Mouse (Mus musculus) kidney, postnatal 0 days (tissue): ENCODE results near the gene Mcm10. TPM values are rescaled to one million over a fixed set of nuclear protein-coding genes. Genes with fewer than 3 reads are reported as not detected.

Experiments
- ATAC-seq: fragments of 200-750 bp; cut with Nextera tagmentation; replicated peaks from 2 replicates; pipeline ENCODE4 v1.8.0; 2017; ENCODE audit warnings: low read depth, moderate number of reproducible peaks, moderate TSS enrichment, moderate library complexity; ENCODE audit not compliant: low FRiP score
- DNase-seq: peaks from one replicate; pipeline ENCODE4 v3.0.0-alpha.2; 2016; ENCODE audit warnings: low spot score
- H3K27ac ChIP-seq: fragments of 300-500 bp; sonication (generic); 2 replicates; pipeline ENCODE4 v1.5.1; 2014; ENCODE audit warnings: mild to moderate bottlenecking
- H3K27me3 ChIP-seq: fragments of 300-500 bp; sonication (generic); 2 replicates; pipeline ENCODE4 v1.6.1; 2014; ENCODE audit warnings: low read length, mixed read lengths; ENCODE audit not compliant: insufficient read depth
- H3K36me3 ChIP-seq: fragments of 300-500 bp; sonication (generic); 2 replicates; pipeline ENCODE4 v1.6.1; 2014; ENCODE audit warnings: low read length, mixed read lengths; ENCODE audit not compliant: insufficient read depth
- H3K4me1 ChIP-seq: fragments of 300-500 bp; sonication (generic); replicated peaks from 2 replicates; pipeline ENCODE4 v1.6.1; 2014; ENCODE audit warnings: antibody characterized with exemption, low read length, mixed read lengths; ENCODE audit not compliant: insufficient read depth
- H3K4me2 ChIP-seq: fragments of 300-500 bp; sonication (generic); 2 replicates; pipeline ENCODE4 v1.6.1; 2014; ENCODE audit warnings: mild to moderate bottlenecking, low read length, moderate library complexity, mixed read lengths
- H3K4me3 ChIP-seq: fragments of 300-500 bp; sonication (generic); replicated peaks from 2 replicates; pipeline ENCODE4 v1.5.1; 2014; ENCODE audit warnings: low read depth, low read length
- H3K9ac ChIP-seq: fragments of 300-500 bp; sonication (generic); 2 replicates; pipeline ENCODE4 v1.6.1; 2014; ENCODE audit warnings: low read depth, low read length
- H3K9me3 ChIP-seq: fragments of 300-500 bp; sonication (generic); replicated peaks from 2 replicates; pipeline ENCODE4 v1.6.1; 2016; ENCODE audit warnings: low read length, inconsistent platforms, mixed read lengths
- CTCF ChIP-seq: IDR thresholded peaks from 2 replicates; pipeline ENCODE4 v1.5.1; 2016; ENCODE audit warnings: antibody characterized with exemption, low read depth, mild to moderate bottlenecking, moderate library complexity
- WGBS: fragments of 180-500 bp; shearing (Covaris S2); extraction: QIAGEN DNeasy Blood & Tissue Kit; methylation state at CpG from one replicate; pipeline ENCODE4 v1.1.7; 2014; 5-methylcytosine and 5-hydroxymethylcytosine counted together
- polyA plus RNA-seq: library from polyadenylated mRNA; unstranded; fragments of >200 nt; fragmentation: Nextera tagmentation; extraction: Ambion mirVana; gene quantifications from 2 replicates; pipeline ENCODE4 v1.2.1, GENCODE M21; 2015

Mcm10 gene
- polyA plus RNA-seq, 1 experiment from 2014 or later, result 13.2 TPM

- Histone ChIP-seq H3K4me3 (no peak overlapping the region), H3K36me3 (0 out of 2 replicates have a peak, but pooled peaks cover 10% of the 10 kb centered on the region), H3K4me2 (no peak overlapping the region), H3K9me3 (no peaks in the 10 kb centered on the region), H3K27me3 (no peaks in the 10 kb centered on the region), H3K27ac (no peak overlapping the region), H3K4me1 (no peaks in the 10 kb centered on the region), H3K9ac (no peak overlapping the region)
- no peak for ATAC-seq
- TF ChIP-seq CTCF, result no peak
- WGBS, result 58% methylated on average over 15 of the region's 15 CpGs
- no peak for DNase-seq
These were observed 21.2 kb upstream of the Mcm10 start for GRCm38 (mm10) chr2:5033546-5034420.

- no peaks in the 10 kb centered on the region for H3K9me3 ChIP-seq
- TF ChIP-seq CTCF, result no peak
- no peak overlapping the region for H3K9ac ChIP-seq
- DNase-seq (no peak), ATAC-seq (no peak)
- H3K4me1 ChIP-seq, result no peaks in the 10 kb centered on the region
- H3K36me3 ChIP-seq, result 0 out of 2 replicates have a peak, but pooled peaks cover 3% of the 10 kb centered on the region
- H3K27ac ChIP-seq, result no peak overlapping the region
- WGBS, result 67% methylated on average over 5 of the region's 5 CpGs
- H3K4me2 ChIP-seq, result no peak overlapping the region
- H3K27me3 ChIP-seq, result no peaks in the 10 kb centered on the region
- H3K4me3 ChIP-seq, result no peak overlapping the region
These were observed 20.1 kb upstream of the Mcm10 start for GRCm38 (mm10) chr2:5032665-5033064.

- no peak overlapping the region for H3K4me3 ChIP-seq
- no peaks in the 10 kb centered on the region for H3K9me3 ChIP-seq
- DNase-seq (no peak), ATAC-seq (no peak)
- no peaks in the 10 kb centered on the region for H3K36me3 ChIP-seq
- no peaks in the 10 kb centered on the region for H3K4me1 ChIP-seq
- no peak overlapping the region for H3K9ac ChIP-seq
- H3K27me3 ChIP-seq, result no peaks in the 10 kb centered on the region
- H3K4me2 ChIP-seq, result no peak overlapping the region
- no peak for TF ChIP-seq CTCF
- WGBS, result 84% methylated on average over 7 of the region's 7 CpGs
- no peak overlapping the region for H3K27ac ChIP-seq
These were observed 18.6 kb upstream of the Mcm10 start for GRCm38 (mm10) chr2:5031215-5031614.

- no peaks in the 10 kb centered on the region for H3K4me1 ChIP-seq
- 94% methylated on average over 4 of the region's 4 CpGs for WGBS
- no peak overlapping the region for H3K4me3 ChIP-seq
- H3K9me3 ChIP-seq, result no peaks in the 10 kb centered on the region
- no peak for DNase-seq
- H3K4me2 ChIP-seq, result no peak overlapping the region
- H3K27me3 ChIP-seq, result no peaks in the 10 kb centered on the region
- no peak overlapping the region for H3K9ac ChIP-seq
- no peak for ATAC-seq
- no peak for TF ChIP-seq CTCF
- no peak overlapping the region for H3K27ac ChIP-seq
- no peaks in the 10 kb centered on the region for H3K36me3 ChIP-seq
These were observed 17.2 kb upstream of the Mcm10 start for GRCm38 (mm10) chr2:5029808-5030207.

- WGBS, result 64% methylated on average over 7 of the region's 7 CpGs
- no peaks in the 10 kb centered on the region for H3K27me3 ChIP-seq
- H3K27ac ChIP-seq, result no peak overlapping the region
- ATAC-seq (no peak), DNase-seq (no peak)
- no peaks in the 10 kb centered on the region for H3K4me1 ChIP-seq
- no peaks in the 10 kb centered on the region for H3K9me3 ChIP-seq
- no peak overlapping the region for H3K4me3 ChIP-seq
- no peaks in the 10 kb centered on the region for H3K36me3 ChIP-seq
- H3K9ac ChIP-seq, result no peak overlapping the region
- no peak overlapping the region for H3K4me2 ChIP-seq
- TF ChIP-seq CTCF, result no peak
These were observed 15.5 kb upstream of the Mcm10 start for GRCm38 (mm10) chr2:5028047-5028446.

- no peaks in the 10 kb centered on the region for H3K9me3 ChIP-seq
- H3K4me2 ChIP-seq, result no peak overlapping the region
- H3K27ac ChIP-seq, result no peak overlapping the region
- no peaks in the 10 kb centered on the region for H3K36me3 ChIP-seq
- no peak overlapping the region for H3K9ac ChIP-seq
- no peak for TF ChIP-seq CTCF
- H3K4me1 ChIP-seq, result no peaks in the 10 kb centered on the region
- no peak for ATAC-seq
- WGBS, result 69% methylated on average over 6 of the region's 6 CpGs
- H3K27me3 ChIP-seq, result no peaks in the 10 kb centered on the region
- DNase-seq, result no peak
- H3K4me3 ChIP-seq, result no peak overlapping the region
These were observed 14.5 kb upstream of the Mcm10 start for GRCm38 (mm10) chr2:5027057-5027456.
